In genomic region chr19:53745354-53745753, GRCm38 (mm10) we compare ENCODE assay signal across 24 mouse cellular contexts.
A peak's percentile ranks its signal among the peaks of the same experiment; 100 is the strongest.
DNase-seq lines count a peak whose midpoint lies in the region; ATAC-seq and TF ChIP-seq lines count a peak whose summit lies in the region.
"Had no signal": no experiment of that assay in that cellular context is flagged by ENCODE, and none has a peak within 500 bp of the region (broad histone marks: within the 10 kb centered on the region; RNA-seq: fewer than 3 reads in every experiment).

No protein-coding gene starts in this region.

- no peak overlapping the region for H3K4me3 ChIP-seq in gastrocnemius, adult 2 months
- H3K4me3 ChIP-seq in heart, embryonic 15.5 days = no peak overlapping the region
- H3K4me3 ChIP-seq in heart, embryonic 10.5 days = no peak overlapping the region
- no peak overlapping the region for H3K4me3 ChIP-seq in intestine, postnatal 0 days (ENCODE audit: low read depth, low read length)
- no peak overlapping the region for H3K4me3 ChIP-seq in intestine, embryonic 15.5 days (replicated peaks)
- H3K4me3 ChIP-seq: embryonic facial prominence, embryonic 10.5 days; embryonic facial prominence, embryonic 12.5 days; forebrain, embryonic 13.5 days; forebrain, embryonic 15.5 days had no signal

- H3K4me1 ChIP-seq in heart, embryonic 15.5 days (replicated peaks) = peaks cover 39% of the 10 kb centered on the region
- peaks cover 27% of the 10 kb centered on the region for H3K4me1 ChIP-seq in heart, embryonic 10.5 days
- no peaks in the 10 kb centered on the region for H3K4me1 ChIP-seq in intestine, postnatal 0 days (replicated peaks; ENCODE audit: control insufficient read depth, insufficient read depth, low read length)
- H3K4me1 ChIP-seq in intestine, embryonic 15.5 days (replicated peaks) = no peaks in the 10 kb centered on the region
- H3K4me1 ChIP-seq: embryonic facial prominence, embryonic 12.5 days; forebrain, embryonic 13.5 days; forebrain, embryonic 15.5 days had no signal

- peak overlapping the region; percentile 48 for H3K27ac ChIP-seq in gastrocnemius, adult 2 months
- 0 out of 2 replicates have a peak overlapping the region, but pooled peaks have one; percentile 32 for H3K27ac ChIP-seq in heart, embryonic 15.5 days
- H3K27ac ChIP-seq in heart, embryonic 10.5 days = no peak overlapping the region
- H3K27ac ChIP-seq in intestine, postnatal 0 days (ENCODE audit: low read depth, low read length) = no peak overlapping the region
- no peak overlapping the region for H3K27ac ChIP-seq in intestine, embryonic 15.5 days
- H3K27ac ChIP-seq: embryonic facial prominence, embryonic 10.5 days; embryonic facial prominence, embryonic 12.5 days; forebrain, embryonic 13.5 days; forebrain, embryonic 15.5 days had no signal

- H3K36me3 ChIP-seq in heart, embryonic 15.5 days = no peaks in the 10 kb centered on the region; the same call in 1 of the 2 replicates
- H3K36me3 ChIP-seq in heart, embryonic 10.5 days = peaks cover 8% of the 10 kb centered on the region; the same call in 1 of the 2 replicates
- no peaks in the 10 kb centered on the region for H3K36me3 ChIP-seq in intestine, postnatal 0 days (ENCODE audit: control insufficient read depth, insufficient read depth)
- no peaks in the 10 kb centered on the region for H3K36me3 ChIP-seq in intestine, embryonic 15.5 days
- H3K36me3 ChIP-seq: embryonic facial prominence, embryonic 10.5 days; embryonic facial prominence, embryonic 12.5 days; forebrain, embryonic 15.5 days; G1E had no signal

- no peak for DNase-seq in gastrocnemius, adult 2 months
- DNase-seq in gastrocnemius, postnatal 25 days = no peak
- no peak for DNase-seq in heart, embryonic 10.5 days (ENCODE audit: low spot score)
- DNase-seq: adrenal gland, adult 8-10 months; adrenal gland, postnatal 14 days; adrenal gland, postnatal 36 days; B cell, adult 2 months; cerebellum, adult 11-12 months; cerebellum, adult 2 months; cerebellum, adult 9-10 months; cerebellum, postnatal 10 days; cerebellum, postnatal 25 days had no signal

- no peak overlapping the region for H3K4me2 ChIP-seq in heart, embryonic 15.5 days
- no peak overlapping the region for H3K4me2 ChIP-seq in intestine, postnatal 0 days (replicated peaks; ENCODE audit: low read depth)
- H3K4me2 ChIP-seq in intestine, embryonic 15.5 days (replicated peaks) = no peak overlapping the region
- H3K4me2 ChIP-seq: embryonic facial prominence, embryonic 12.5 days; forebrain, embryonic 13.5 days; forebrain, embryonic 15.5 days had no signal

- intact Hi-C loops in gastrocnemius, adult 2 months (cut with DNase I) = no loop called here

- ATAC-seq in heart, embryonic 15.5 days (replicated peaks; ENCODE audit: insufficient number of reproducible peaks, insufficient read depth, low FRiP score, low read depth) = no peak
- peak; percentile 68 for ATAC-seq in intestine, postnatal 0 days
- ATAC-seq in intestine, embryonic 15.5 days = no peak
- ATAC-seq: activated CD4-positive, CD25-positive, alpha-beta regulatory T cell, adult 4 months; CD4-positive, CD25-positive, alpha-beta regulatory T cell, adult 4 months; forebrain, embryonic 13.5 days; forebrain, embryonic 15.5 days; Patski had no signal

- no peak for TF ChIP-seq CTCF in gastrocnemius, adult 2 months (IDR thresholded peaks at IDR 0.05)
- TF ChIP-seq CTCF in intestine, postnatal 0 days (IDR thresholded peaks at IDR 0.05; ENCODE audit: low read depth) = no peak

- H3K9ac ChIP-seq in heart, embryonic 15.5 days = no peak overlapping the region
- no peak overlapping the region for H3K9ac ChIP-seq in intestine, postnatal 0 days (ENCODE audit: low read depth, low read length)
- H3K9ac ChIP-seq in intestine, embryonic 15.5 days = no peak overlapping the region
- H3K9ac ChIP-seq: embryonic facial prominence, embryonic 12.5 days; forebrain, embryonic 13.5 days; forebrain, embryonic 15.5 days had no signal

- H3K9me3 ChIP-seq in heart, embryonic 15.5 days (replicated peaks) = no peaks in the 10 kb centered on the region
- no peaks in the 10 kb centered on the region for H3K9me3 ChIP-seq in heart, embryonic 10.5 days
- no peaks in the 10 kb centered on the region for H3K9me3 ChIP-seq in intestine, postnatal 0 days (ENCODE audit: control insufficient read depth)
- no peaks in the 10 kb centered on the region for H3K9me3 ChIP-seq in intestine, embryonic 15.5 days
- H3K9me3 ChIP-seq: embryonic facial prominence, embryonic 10.5 days; embryonic facial prominence, embryonic 12.5 days; forebrain, embryonic 13.5 days; forebrain, embryonic 15.5 days had no signal

- 60% methylated on average over 3 of the region's 3 CpGs for WGBS in heart, embryonic 15.5 days
- 78% methylated on average over 3 of the region's 3 CpGs for WGBS in heart, embryonic 10.5 days
- 48% methylated on average over 3 of the region's 3 CpGs for WGBS in intestine, postnatal 0 days
- WGBS in intestine, embryonic 15.5 days = 61% methylated on average over 3 of the region's 3 CpGs

- no peaks in the 10 kb centered on the region for H3K27me3 ChIP-seq in heart, embryonic 15.5 days
- H3K27me3 ChIP-seq in heart, embryonic 10.5 days (ENCODE audit: insufficient read depth, poor library complexity, severe bottlenecking) = no peaks in the 10 kb centered on the region
- no peaks in the 10 kb centered on the region for H3K27me3 ChIP-seq in intestine, postnatal 0 days (replicated peaks; ENCODE audit: control insufficient read depth, insufficient read depth, low read length)
- H3K27me3 ChIP-seq in intestine, embryonic 15.5 days (replicated peaks) = no peaks in the 10 kb centered on the region
- H3K27me3 ChIP-seq: CH12.LX; embryonic facial prominence, embryonic 12.5 days; forebrain, embryonic 13.5 days; forebrain, embryonic 15.5 days; Patski had no signal

Comparison
In these comparisons a context has a peak if more than half of its experiments do, and no peak if none do; other contexts are left out.
1. H3K27ac ChIP-seq: peak in gastrocnemius, adult 2 months (single experiment) and heart, embryonic 15.5 days (single experiment); none in heart, embryonic 10.5 days (single experiment), intestine, postnatal 0 days (single experiment) and intestine, embryonic 15.5 days (single experiment).